Mouse (Mus musculus): Measurements from ENCODE around the gene Slc19a3. TPM values are rescaled to one million over a fixed set of nuclear protein-coding genes. Genes with fewer than 3 reads are reported as not detected.
A peak's percentile ranks its signal among the peaks of the same experiment; 100 is the strongest.

Gene Slc19a3
- total and polyA plus RNA-seq, 3 experiments, result 0.46 to 3.1 (median 1.3) TPM

- TF ChIP-seq IRF4 (IDR thresholded peaks at IDR 0.05; ENCODE audit: low read depth, low read length), result no peak
- TF ChIP-seq RAD21 (IDR thresholded peaks at IDR 0.05; ENCODE audit: low read depth, low read length), result no peak
- TF ChIP-seq BHLHE40 (IDR thresholded peaks at IDR 0.05; ENCODE audit: low read depth, low read length), result no peak
- no peak for TF ChIP-seq UBTF (IDR thresholded peaks at IDR 0.05; ENCODE audit: low read depth, low read length)
- no peak for TF ChIP-seq SMC3 (IDR thresholded peaks at IDR 0.05; ENCODE audit: low read depth, low read length)
- no peak for TF ChIP-seq GABPA (IDR thresholded peaks at IDR 0.05; ENCODE audit: insufficient replicate concordance, low read depth, low read length)
- TF ChIP-seq NRF1 (IDR thresholded peaks at IDR 0.05; ENCODE audit: low read depth, low read length), result no peak
- no peak for TF ChIP-seq KAT2A (IDR thresholded peaks at IDR 0.05; ENCODE audit: insufficient replicate concordance, low read length)
- TF ChIP-seq ELF1 (IDR thresholded peaks at IDR 0.05; ENCODE audit: low read depth, low read length), result no peak
- TF ChIP-seq SIN3A (IDR thresholded peaks at IDR 0.05; ENCODE audit: low read length), result no peak
- TF ChIP-seq PAX5 (IDR thresholded peaks at IDR 0.05; ENCODE audit: low read length), result no peak
- no peak for TF ChIP-seq RCOR1 (conservative IDR thresholded peaks at IDR 0.05; ENCODE audit: low read depth, low read length)
- TF ChIP-seq POLR2A (IDR thresholded peaks at IDR 0.05; ENCODE audit: low read depth, low read length), result no peak
- TF ChIP-seq CHD2 (IDR thresholded peaks at IDR 0.05; ENCODE audit: low read length), result no peak
- TF ChIP-seq E2F4 (IDR thresholded peaks at IDR 0.05; ENCODE audit: insufficient replicate concordance, low read depth, low read length), result no peak
- no peak for TF ChIP-seq TBP (conservative IDR thresholded peaks at IDR 0.05; ENCODE audit: low read depth, low read length)
- TF ChIP-seq MXI1 (IDR thresholded peaks at IDR 0.05; ENCODE audit: low read depth, low read length), result no peak
- no peak for TF ChIP-seq POLR2AphosphoS2 (IDR thresholded peaks at IDR 0.05; ENCODE audit: low read depth, low read length)
- TF ChIP-seq CHD1 (IDR thresholded peaks at IDR 0.05; ENCODE audit: low read depth, low read length), result no peak
- Histone ChIP-seq H3K4me2 (ENCODE audit: insufficient read depth, low read depth, poor library complexity, severe bottlenecking) (no peak overlapping the region), H3K9ac (ENCODE audit: insufficient read depth, low read depth) (no peak overlapping the region), H3K9me3 (replicated peaks; ENCODE audit: low read length) (peaks cover 2% of the 10 kb centered on the region), H3K4me3 (replicated peaks in 1 of 3; ENCODE audit: low read depth in 2 of 3, low read length in 2 of 3, poor library complexity in 1 of 3) (no peak overlapping the region), H3K4me1 (ENCODE audit: control insufficient read depth in 1 of 2, insufficient read depth in 2 of 2) (peaks cover 2 to 14% of the 10 kb centered on the region in 2 experiments; a peak in 2 of 4 replicates), H3K79me2 (replicated peaks; ENCODE audit: control insufficient read depth, extremely low read depth, insufficient read depth, poor library complexity, severe bottlenecking) (no peaks in the 10 kb centered on the region), H3K36me3 (replicated peaks in 1 of 2; ENCODE audit: control insufficient read depth in 1 of 2, insufficient read depth in 1 of 2, low read length in 1 of 2) (peaks cover 3 to 9% of the 10 kb centered on the region in 2 experiments), H3K27ac (ENCODE audit: insufficient read depth, low read depth) (no peak overlapping the region), H3K27me3 (replicated peaks) (no peaks in the 10 kb centered on the region)
- in situ Hi-C loops (cut with MboI; ENCODE audit: low pct_ligation_motif_present, low pct_unique_long_range_greater_than_20kb, low sequenced_read_pairs), result no loop called here
- dilution Hi-C loops (cut with MboI; ENCODE audit: extremely low pct_ligation_motif_present, extremely low pct_unique_long_range_greater_than_20kb, low sequenced_read_pairs), result no loop called here
- DNase-seq (ENCODE audit: extremely low read depth), result no peak
Measured at GRCm38 (mm10) chr1:83016556-83016955, 21.7 kb downstream of the Slc19a3 start.

- peak overlapping the region; percentile 7; the same call in 1 of the 2 replicates for H3K9ac ChIP-seq (ENCODE audit: insufficient read depth, low read depth)
- no peaks in the 10 kb centered on the region for H3K27me3 ChIP-seq (replicated peaks)
- H3K4me3 ChIP-seq (replicated peaks in 1 of 3; ENCODE audit: low read depth in 2 of 3, low read length in 2 of 3, poor library complexity in 1 of 3), result no peak overlapping the region
- H3K79me2 ChIP-seq (replicated peaks; ENCODE audit: control insufficient read depth, extremely low read depth, insufficient read depth, poor library complexity, severe bottlenecking), result no peaks in the 10 kb centered on the region
- DNase-seq (ENCODE audit: extremely low read depth), result no peak
- H3K4me2 ChIP-seq (ENCODE audit: insufficient read depth, low read depth, poor library complexity, severe bottlenecking), result peak overlapping the region; percentile 34
- peaks cover 2 to 14% of the 10 kb centered on the region in 2 experiments; a peak in 2 of 4 replicates for H3K4me1 ChIP-seq (ENCODE audit: control insufficient read depth in 1 of 2, insufficient read depth in 2 of 2)
- peaks cover 3 to 9% of the 10 kb centered on the region in 2 experiments for H3K36me3 ChIP-seq (replicated peaks in 1 of 2; ENCODE audit: control insufficient read depth in 1 of 2, insufficient read depth in 1 of 2, low read length in 1 of 2)
- in situ Hi-C loops (cut with MboI; ENCODE audit: low pct_ligation_motif_present, low pct_unique_long_range_greater_than_20kb, low sequenced_read_pairs) (no loop called here), dilution Hi-C loops (cut with MboI; ENCODE audit: extremely low pct_ligation_motif_present, extremely low pct_unique_long_range_greater_than_20kb, low sequenced_read_pairs) (no loop called here)
- peaks cover 7% of the 10 kb centered on the region for H3K9me3 ChIP-seq (replicated peaks; ENCODE audit: low read length)
- H3K27ac ChIP-seq (ENCODE audit: insufficient read depth, low read depth), result peak overlapping the region; percentile 63; the same call in 1 of the 2 replicates
- TF ChIP-seq USF1 (IDR thresholded peaks at IDR 0.05; ENCODE audit: low read depth, low read length), result no peak
- TF ChIP-seq POLR2A (IDR thresholded peaks at IDR 0.05; ENCODE audit: low read depth, low read length), result no peak
- no peak for TF ChIP-seq SMC3 (IDR thresholded peaks at IDR 0.05; ENCODE audit: low read depth, low read length)
- TF ChIP-seq NRF1 (IDR thresholded peaks at IDR 0.05; ENCODE audit: low read depth, low read length), result peak; percentile 26; the same call in 1 of the 2 replicates
- TF ChIP-seq HCFC1 (IDR thresholded peaks at IDR 0.05; ENCODE audit: low read depth, low read length), result no peak
- peak; percentile 40 for TF ChIP-seq JUN (IDR thresholded peaks at IDR 0.05; ENCODE audit: insufficient read depth, low read depth, low read length)
- no peak for TF ChIP-seq CTCF (conservative IDR thresholded peaks at IDR 0.05 in 1 of 2, IDR thresholded peaks at IDR 0.05 in 1 of 2; ENCODE audit: low read depth in 2 of 2, low read length in 2 of 2)
- no peak for TF ChIP-seq GABPA (IDR thresholded peaks at IDR 0.05; ENCODE audit: insufficient replicate concordance, low read depth, low read length)
- TF ChIP-seq MAFK (IDR thresholded peaks at IDR 0.05; ENCODE audit: insufficient replicate concordance, low read length), result no peak
- TF ChIP-seq SIN3A (IDR thresholded peaks at IDR 0.05; ENCODE audit: low read length), result 0 out of 2 replicates have a peak, but pooled peaks have one; percentile 28
- no peak for TF ChIP-seq MAZ (IDR thresholded peaks at IDR 0.05; ENCODE audit: low read depth, low read length)
- no peak for TF ChIP-seq CHD1 (IDR thresholded peaks at IDR 0.05; ENCODE audit: low read depth, low read length)
- 0 out of 2 replicates have a peak, but pooled peaks have one; percentile 20 for TF ChIP-seq ETS1 (conservative IDR thresholded peaks at IDR 0.05; ENCODE audit: low read depth, low read length)
- TF ChIP-seq MAX (IDR thresholded peaks at IDR 0.05; ENCODE audit: low read length), result no peak
- peak; percentile 47; the same call in 1 of the 2 replicates for TF ChIP-seq IRF4 (IDR thresholded peaks at IDR 0.05; ENCODE audit: low read depth, low read length)
- no peak for TF ChIP-seq TBP (conservative IDR thresholded peaks at IDR 0.05; ENCODE audit: low read depth, low read length)
- peak; percentile 95 for TF ChIP-seq MEF2A (IDR thresholded peaks at IDR 0.05; ENCODE audit: borderline replicate concordance, low read depth, low read length)
- TF ChIP-seq CHD2 (IDR thresholded peaks at IDR 0.05; ENCODE audit: low read length), result no peak
- no peak for TF ChIP-seq ELF1 (IDR thresholded peaks at IDR 0.05; ENCODE audit: low read depth, low read length)
- TF ChIP-seq PAX5 (IDR thresholded peaks at IDR 0.05; ENCODE audit: low read length), result no peak
- TF ChIP-seq E2F4 (IDR thresholded peaks at IDR 0.05; ENCODE audit: insufficient replicate concordance, low read depth, low read length), result no peak
- peak; percentile 52 for TF ChIP-seq TCF12 (IDR thresholded peaks at IDR 0.05; ENCODE audit: low read depth, low read length)
- TF ChIP-seq KAT2A (IDR thresholded peaks at IDR 0.05; ENCODE audit: insufficient replicate concordance, low read length), result no peak
Measured at GRCm38 (mm10) chr1:83015329-83015879, 22.8 kb downstream of the Slc19a3 start.
